Mouse (Mus musculus) c-Kit-negative CD71-positive TER-119-positive erythroid progenitor cells, embryonic 14.5 days (primary cell): ENCODE results near the gene Ypel1.
A peak's percentile ranks its signal among the peaks of the same experiment; 100 is the strongest.

Source experiments
- DNase-seq: peaks from one replicate; pipeline ENCODE4 v3.0.0-alpha.2; 2013; ENCODE audit warnings: low read depth, low spot score

Gene Ypel1

DNA sequence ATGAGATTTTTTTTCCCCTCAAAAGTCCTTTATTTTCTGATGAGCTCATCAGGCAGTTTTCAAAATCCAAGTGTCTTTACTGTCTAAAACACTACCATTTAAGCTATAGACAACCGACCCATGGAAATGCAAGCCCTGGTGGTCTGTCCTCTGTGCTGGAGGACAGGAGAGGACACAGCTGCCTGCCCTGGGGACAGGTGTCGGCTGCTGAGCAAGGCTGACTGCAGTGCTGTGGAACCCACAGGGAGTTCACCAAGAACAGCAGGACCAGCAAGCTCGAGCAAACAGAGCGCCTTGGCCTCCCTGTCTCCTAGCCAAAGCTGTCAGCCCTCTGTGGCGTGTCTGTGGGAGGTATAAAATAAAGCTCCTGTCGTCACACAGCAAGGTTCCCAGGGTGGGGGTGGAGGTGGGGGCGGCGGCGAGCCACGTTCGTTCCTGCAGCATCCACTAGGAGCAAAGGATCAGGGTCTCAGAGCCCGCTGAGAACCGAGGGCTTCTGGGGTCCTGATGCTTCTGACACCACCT lies 17.2 kb downstream of the Ypel1 start:
- DNase-seq = no peak

DNA sequence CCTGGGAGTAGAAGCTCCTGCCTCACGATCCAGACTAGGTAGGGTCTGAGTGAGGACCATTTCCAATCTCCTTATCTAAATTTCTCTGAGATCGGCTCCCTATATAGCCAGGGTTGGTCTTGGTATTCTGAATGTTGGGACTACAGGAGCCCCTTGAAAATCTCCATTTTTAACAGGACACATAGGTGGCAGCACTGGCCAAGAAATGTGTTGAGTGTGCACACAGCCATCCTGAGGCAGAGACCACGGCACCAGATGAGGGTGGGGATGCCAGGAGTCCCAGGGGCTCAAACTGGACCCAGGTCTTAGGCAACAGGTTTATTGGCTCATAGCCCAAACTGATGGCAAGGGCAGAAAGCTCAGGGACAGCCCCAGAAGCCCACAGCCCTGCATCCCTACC lies 18.9 kb downstream of the Ypel1 start:
- DNase-seq = no peak

DNA sequence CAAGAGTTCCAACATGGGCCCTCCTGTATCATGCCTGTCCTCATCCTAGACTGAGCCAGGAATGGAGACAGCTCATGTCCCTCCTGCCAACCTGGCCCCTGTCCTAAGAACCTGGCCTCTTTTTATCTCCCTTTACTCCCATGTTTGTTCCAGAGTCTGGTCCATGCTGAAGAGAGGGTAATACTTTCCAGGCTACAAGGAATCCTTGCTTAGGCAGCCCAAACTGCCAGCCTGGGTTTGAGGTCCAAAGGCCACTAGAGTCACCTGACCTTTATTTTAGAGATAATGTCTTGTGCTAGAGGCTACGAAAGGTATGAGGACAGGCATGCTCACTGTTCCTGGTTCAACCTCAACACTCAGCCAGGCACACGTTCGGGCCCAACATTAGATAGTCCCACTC lies 27.4 kb downstream of the Ypel1 start:
- DNase-seq = no peak

DNA sequence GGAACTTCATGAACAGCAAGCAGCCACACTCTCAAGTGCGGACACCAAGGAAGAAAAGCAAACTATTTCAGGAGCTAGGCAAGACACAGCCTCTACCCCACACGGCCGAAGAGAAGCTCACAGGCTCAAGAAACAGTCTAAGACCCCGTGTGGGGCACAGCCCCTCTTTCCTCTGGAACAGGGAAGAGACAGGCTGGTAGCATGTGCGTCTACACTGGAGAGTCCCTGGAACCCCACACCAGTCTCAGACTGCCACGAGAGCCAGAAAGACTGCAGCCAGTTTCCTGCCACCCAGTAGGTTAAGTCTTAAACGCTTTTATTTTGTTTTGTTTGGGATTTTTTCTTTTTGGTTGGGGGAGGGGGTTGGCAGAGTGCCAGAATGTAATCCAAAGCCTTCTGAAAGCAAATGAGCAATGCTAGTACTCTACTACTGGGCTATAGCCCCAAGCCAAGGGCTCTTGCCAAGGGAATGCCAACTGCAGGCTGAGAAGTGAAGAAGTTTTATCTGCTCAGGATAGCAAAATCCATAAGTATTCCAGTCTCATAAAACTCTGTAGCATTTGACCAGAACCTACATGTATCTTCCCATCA lies 33.2 kb downstream of the Ypel1 start:
- no peak for DNase-seq

DNA sequence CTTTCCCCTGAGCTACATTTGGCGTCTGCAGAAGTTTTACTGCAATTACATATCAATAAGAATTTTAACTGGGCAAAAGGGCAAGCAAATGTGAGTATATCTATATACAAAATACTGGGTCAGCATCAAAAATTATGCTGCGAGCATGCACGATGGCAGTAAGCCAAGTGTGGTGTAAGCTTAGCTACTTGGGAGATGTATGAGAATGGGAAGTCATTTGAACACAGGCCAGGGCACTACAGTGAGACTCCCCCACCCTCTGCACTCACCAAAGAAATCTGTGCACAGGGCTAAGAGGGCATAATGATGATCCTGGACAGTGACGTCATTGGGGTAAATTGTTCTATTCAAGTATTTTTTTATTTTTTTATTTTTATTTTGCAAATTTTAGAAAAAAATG lies 35.1 kb downstream of the Ypel1 start:
- DNase-seq = no peak

DNA sequence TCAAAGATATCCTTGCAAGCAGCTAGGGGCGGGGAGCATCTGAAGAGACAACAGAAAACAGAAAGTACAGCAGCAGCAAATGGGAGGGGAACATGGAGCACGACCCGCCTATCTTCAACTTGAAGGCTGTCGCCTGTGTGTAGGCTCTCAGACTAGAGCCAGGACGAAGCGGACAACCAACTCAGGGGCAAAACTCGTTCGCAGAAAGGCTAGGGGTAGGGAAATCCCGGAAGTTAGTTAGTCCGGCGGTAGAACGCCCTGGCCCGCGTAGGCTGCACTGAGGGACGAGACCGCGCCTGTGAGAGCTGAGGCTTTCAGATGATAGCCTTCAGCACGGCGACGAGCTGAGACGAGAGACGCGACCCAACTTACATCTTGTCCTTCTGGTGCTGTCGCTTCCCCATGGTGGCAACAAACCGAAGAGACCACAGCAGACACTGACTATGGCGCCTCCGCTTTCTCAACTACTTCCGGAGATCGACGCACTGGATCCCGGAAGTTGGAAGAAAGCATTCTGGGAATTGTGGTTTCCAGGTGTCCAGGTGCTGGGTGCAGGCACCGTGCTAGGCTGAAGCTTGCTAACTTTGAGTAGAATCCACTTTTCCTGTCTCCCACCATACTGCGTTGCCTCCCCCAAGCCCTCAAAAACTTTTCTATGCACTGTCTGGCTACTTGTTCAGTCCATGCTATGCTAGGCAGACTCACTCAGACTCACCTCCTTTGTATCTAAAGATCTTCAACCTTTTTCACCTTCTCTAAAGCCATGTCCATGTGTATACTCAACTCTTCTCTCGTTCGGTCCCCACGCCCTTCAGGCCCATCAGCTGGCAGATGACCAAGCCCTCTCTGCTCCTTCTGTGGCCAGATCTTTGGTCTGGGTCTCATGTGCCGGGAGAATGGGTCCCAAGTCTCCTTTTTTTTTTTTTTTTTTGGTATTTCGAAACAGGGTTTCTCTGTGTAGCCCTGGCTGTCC lies 41.6 kb downstream of the Ypel1 start, which contains the start of gene Ppil2:
TSS of gene Ppil2 (minus strand) at position 487 of the 973 bp plus-strand sequence.
- DNase-seq = peak; percentile 69

DNA sequence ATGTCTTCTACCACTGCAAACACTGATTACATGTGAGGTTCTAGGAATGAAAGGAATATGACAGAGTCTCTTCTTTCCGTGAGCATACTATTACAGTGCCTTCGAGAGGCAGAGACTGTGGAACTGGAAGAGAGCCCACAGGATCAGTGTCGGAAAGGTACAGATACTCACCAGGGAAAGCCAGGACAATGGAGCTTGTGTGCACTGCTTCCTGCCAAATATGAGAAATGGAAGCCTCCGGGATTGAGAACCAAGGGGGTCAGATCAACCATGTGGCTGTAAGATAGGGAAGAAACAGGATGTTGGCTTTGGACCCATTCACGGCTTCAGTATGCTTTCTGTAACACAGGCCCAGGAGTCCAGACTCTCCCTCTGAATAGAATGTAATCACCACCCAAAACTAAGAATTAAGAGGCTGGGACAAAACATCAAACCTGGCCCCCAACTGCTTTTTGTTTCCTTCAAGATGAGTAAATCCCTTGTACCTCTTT lies 47.9 kb downstream of the Ypel1 start:
- no peak for DNase-seq

DNA sequence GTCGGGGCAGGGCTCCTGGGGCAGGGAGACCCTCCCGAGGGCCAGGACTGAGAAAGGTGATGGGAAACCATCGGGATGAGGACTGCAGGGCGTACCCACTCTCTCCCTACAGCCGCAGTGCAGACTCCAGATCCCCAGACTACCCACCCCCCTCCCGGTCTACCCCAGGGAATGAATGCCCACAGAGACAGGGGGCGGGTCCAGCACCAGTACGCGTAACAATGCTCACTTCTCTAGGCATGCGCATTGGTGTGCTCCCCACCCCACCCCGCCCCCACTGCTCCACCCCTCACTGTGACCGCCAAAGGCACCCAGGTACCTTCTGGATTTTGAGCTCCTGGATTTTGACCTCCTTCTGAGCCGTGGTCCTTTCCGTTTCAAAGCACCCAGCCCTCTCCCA lies 52.1 kb downstream of the Ypel1 start:
- no peak for DNase-seq

DNA sequence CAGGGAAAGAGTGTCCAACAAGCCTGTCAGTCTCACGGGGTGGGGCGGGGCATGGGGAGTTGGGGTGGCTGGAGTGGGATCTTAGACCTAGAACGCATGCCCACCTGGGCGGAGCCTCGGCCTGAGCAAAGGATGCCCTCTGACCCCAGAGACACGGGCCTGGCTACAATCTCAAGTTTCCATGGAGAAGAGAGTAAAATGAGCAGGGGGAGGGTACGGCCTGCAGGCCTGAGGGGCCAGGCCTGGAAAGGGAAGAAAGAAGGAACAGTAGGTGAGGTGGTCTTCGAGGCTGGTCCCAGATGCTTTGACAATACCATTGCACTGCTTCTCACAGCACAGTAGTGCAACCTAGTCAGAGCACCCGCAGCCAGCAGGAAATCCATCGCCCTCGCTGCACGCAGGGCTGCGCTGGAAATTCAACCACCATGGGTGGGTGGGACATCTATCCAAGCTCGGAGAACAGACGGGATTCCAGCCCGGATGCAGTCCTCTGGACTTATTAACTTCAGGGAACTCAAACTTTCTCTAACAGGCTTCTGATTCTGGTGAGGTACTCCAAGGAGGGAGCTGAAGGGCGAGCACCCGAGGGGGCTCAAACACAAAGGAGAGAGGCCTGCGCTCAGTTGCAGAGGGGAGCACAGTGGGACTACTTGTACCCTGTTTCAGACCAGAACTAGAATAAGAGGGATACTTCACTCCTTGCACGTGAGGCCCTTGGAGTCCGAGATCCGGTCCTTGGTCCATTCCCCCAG lies 54.8 kb downstream of the Ypel1 start:
- DNase-seq = no peak

DNA sequence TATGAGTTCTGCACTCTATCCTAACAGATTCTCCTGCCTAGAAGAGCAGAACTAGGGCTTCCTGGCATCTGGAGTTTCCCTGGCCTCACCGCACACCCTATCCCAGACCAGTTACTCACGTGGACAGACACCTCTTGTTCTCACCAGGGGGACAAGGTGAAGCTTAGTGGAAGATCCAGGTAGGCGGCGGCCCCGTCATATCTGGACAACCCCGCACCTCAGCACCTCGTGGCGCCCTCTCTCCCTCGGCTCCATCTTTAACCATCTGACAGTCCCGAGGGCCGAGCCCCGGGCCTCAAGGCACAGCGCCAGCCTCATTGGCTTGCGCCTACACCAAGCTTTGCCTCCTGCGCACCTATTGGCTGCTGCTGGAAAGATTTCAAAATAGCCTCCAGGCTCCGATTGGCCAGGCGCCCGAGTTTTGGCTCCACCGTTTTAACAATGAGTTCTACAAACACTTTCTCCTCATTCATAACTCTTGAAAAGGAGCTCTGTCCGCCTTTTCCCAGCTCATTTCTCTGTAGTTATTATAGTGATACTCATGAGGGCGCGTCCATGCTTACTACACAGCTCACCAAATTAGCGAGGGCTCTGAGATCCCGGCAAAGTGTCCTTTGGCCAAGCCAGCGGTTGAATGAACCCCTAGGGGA lies 55.5 kb downstream of the Ypel1 start, which contains the start of gene 2610318N02Rik:
TSS of gene 2610318N02Rik (minus strand) at position 297 of the 650 bp plus-strand sequence.
- peak; percentile 80 for DNase-seq

DNA sequence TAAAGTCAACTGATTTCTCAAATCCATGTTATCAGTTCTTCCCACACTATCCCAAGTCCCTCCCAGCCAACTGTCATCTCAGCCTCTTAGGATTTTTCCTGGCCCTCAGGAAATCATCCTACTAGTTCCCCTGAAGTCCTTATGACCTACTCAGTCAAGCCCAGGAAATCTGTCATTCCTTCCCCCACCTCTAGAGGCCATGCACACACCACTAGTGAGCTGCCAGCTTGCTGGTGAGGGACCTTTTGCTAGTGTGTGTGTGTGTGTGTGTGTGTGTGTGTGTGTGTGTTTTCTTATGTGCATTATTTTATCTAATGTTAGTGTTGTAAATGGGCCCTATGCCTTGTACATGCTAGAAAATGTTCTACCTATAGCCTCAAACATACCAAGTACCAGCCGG lies 57.8 kb downstream of the Ypel1 start:
- DNase-seq = no peak

DNA sequence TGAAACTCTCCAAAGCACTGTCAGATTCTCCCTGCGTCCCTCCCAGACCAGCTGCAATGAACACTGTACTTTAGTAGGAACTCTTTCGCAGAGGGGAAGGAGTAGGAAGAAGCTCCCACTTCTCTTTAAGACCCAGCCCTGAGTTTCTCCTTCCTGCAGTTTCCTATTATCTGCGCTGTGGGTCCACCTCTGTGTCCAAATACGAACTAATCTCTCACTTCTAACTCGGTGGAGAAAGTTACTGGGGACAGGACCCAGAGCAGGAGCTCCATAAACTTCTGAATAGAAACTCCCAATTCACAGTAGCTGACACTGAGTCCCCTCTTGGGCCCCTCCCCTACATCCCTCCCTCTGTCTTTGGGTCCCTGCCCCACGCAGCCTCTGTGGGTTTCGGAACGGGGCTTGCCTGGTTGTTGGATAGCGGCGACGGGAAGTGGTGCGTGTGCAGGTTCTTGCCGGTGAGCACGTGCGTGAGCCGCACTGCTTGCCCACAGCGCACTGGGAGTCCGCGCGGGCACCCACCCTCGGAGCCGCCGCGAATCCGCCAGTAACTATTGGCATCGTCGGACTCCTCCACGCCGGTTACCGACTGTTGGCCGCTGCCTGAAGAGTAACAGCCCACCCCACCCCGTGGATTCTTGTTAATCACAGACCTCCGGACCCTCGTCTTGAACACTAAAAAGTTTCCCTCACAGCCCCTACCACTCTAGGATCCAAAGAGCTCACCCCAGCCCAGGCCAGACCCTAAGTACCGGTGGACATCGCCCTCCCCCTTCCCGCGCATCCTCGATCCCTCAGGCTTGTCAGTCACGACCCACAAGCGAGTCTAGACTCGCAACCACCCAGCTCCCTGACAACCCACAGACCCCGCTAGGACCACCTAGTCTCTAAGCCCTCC lies 61.9 kb downstream of the Ypel1 start:
- no peak for DNase-seq

DNA sequence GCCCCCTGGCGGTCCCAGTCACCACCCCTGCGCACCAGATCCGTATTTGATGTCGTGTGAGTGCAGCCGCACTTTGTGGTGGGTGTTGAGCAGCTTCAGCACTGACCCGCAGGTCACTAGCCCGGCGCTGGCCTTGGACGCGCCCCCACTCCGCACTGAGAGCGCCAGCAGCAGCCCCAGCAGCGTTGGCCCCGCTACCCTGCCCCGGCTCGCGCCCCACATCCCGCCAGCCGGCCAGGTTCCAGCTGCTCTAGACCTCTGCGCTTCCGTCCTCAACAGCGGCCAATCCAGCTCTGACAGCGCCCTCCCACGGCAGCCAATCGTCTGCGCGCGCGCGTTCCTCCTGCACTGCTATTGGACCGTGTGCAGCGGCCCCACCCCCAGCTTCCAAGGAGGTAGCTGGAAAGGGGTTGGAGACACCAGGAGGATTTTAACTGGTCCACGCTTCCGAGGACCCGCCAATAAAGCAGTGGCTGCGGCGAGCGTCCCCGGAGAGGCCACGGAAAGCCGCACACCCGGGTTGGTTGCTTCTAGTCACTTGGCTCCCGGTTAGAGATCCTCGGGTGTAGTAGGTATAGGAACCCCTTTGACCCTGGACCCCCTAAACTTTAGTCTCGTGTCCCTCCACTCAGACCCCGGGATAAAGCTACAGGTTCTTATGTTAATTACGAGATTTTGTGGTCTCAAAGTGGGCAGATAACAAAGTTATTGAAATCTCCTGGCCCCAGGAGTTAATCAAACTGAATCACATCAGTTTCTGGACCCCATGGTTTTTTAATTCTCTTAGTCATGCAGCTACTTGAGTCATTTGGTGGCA lies 62.8 kb downstream of the Ypel1 start, which contains the start of gene Sdf2l1:
TSS of gene Sdf2l1 (minus strand) at position 295 of the 817 bp plus-strand sequence.
- peak; percentile 96 for DNase-seq

DNA sequence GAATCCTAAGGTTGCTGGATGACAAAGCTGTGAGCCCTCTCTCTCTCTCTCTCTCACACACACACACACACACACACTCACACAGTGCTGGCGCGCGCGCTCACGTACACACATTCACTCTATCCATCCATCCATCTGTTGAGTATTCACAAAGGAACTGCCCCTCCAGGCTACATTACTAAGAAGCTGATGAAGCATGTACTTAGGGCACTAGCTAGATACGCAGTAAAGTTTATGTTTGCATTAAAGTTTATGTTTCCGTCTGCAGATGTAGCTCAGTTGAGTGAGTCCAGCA lies 63.4 kb downstream of the Ypel1 start:
- no peak for DNase-seq
